Mouse (Mus musculus) hindbrain, postnatal 0 days (tissue): Measurements from ENCODE around the gene Lrmda. TPM values are rescaled to one million over a fixed set of nuclear protein-coding genes. Genes with fewer than 3 reads are reported as not detected.

Experiments used
- ATAC-seq: fragments of 200-750 bp; cut with Nextera tagmentation; 2 replicates; pipeline ENCODE4 v1.8.0; 2017; ENCODE audit warnings: mild to moderate bottlenecking, moderate TSS enrichment, moderate library complexity
- DNase-seq: peaks from one replicate; pipeline ENCODE4 v3.0.0-alpha.2; 2015; ENCODE audit warnings: low spot score
- H3K27ac ChIP-seq: fragments of 300-500 bp; sonication (generic); 2 replicates; pipeline ENCODE4 v1.5.1; 2014; ENCODE audit warnings: mild to moderate bottlenecking
- H3K27me3 ChIP-seq: fragments of 300-500 bp; sonication (generic); 2 replicates; pipeline ENCODE4 v1.6.1; 2014; ENCODE audit warnings: low read length, mixed read lengths; ENCODE audit not compliant: insufficient read depth
- H3K36me3 ChIP-seq: fragments of 300-500 bp; sonication (generic); 2 replicates; pipeline ENCODE4 v1.6.1; 2014; ENCODE audit warnings: low read length, mixed read lengths; ENCODE audit not compliant: insufficient read depth
- H3K4me1 ChIP-seq: fragments of 300-500 bp; sonication (generic); 2 replicates; pipeline ENCODE4 v1.6.1; 2014; ENCODE audit warnings: antibody characterized with exemption, low read length, mixed read lengths; ENCODE audit not compliant: insufficient read depth
- H3K4me2 ChIP-seq: fragments of 300-500 bp; sonication (generic); 2 replicates; pipeline ENCODE4 v1.6.1; 2014; ENCODE audit warnings: low read depth, mild to moderate bottlenecking, low read length, moderate library complexity, mixed read lengths
- H3K4me3 ChIP-seq: fragments of 300-500 bp; sonication (generic); 2 replicates; pipeline ENCODE4 v1.5.1; 2014; ENCODE audit warnings: low read length
- H3K9ac ChIP-seq: fragments of 300-500 bp; sonication (generic); replicated peaks from 2 replicates; pipeline ENCODE4 v1.6.1; 2014; ENCODE audit warnings: mild to moderate bottlenecking, low read length, moderate library complexity, mixed read lengths
- H3K9me3 ChIP-seq: fragments of 300-500 bp; sonication (generic); 2 replicates; pipeline ENCODE4 v1.6.1; 2016; ENCODE audit warnings: low read length, mixed read lengths
- CTCF ChIP-seq: IDR thresholded peaks from 2 replicates; pipeline ENCODE4 v1.5.1; 2016; ENCODE audit warnings: antibody characterized with exemption, control low read depth, low read depth
- WGBS: fragments of 180-500 bp; shearing (Covaris S2); extraction: QIAGEN DNeasy Blood & Tissue Kit; methylation state at CpG from one replicate; pipeline ENCODE4 v1.1.7; 2014; 5-methylcytosine and 5-hydroxymethylcytosine counted together
- polyA plus RNA-seq: library from polyadenylated mRNA; unstranded; fragments of >200 nt; fragmentation: Nextera tagmentation; extraction: Ambion mirVana; gene quantifications from 2 replicates; pipeline ENCODE4 v1.2.1, GENCODE M21; 2015
- total RNA-seq: library from RNA; depleted of rRNA; stranded (reverse); fragments of >200 nt; gene quantifications from 2 replicates; pipeline ENCODE4 v1.2.3, GENCODE M21; 2014

Lrmda gene
- total and polyA plus RNA-seq, 2 experiments from 2014 or later: 0.21 to 0.53 TPM

- Histone ChIP-seq H3K9me3 (no peaks in the 10 kb centered on the region), H3K4me3 (peak overlapping the region; percentile 85), H3K27ac (peak overlapping the region; percentile 91), H3K27me3 (peaks cover 25% of the 10 kb centered on the region), H3K4me2 (peak overlapping the region; percentile 84), H3K4me1 (0 out of 2 replicates have a peak, but pooled peaks cover 7% of the 10 kb centered on the region), H3K36me3 (no peaks in the 10 kb centered on the region), H3K9ac (peak overlapping the region; percentile 75)
- no peak; the same call in 1 of the 2 replicates for TF ChIP-seq CTCF
- ATAC-seq (peak; percentile 90), DNase-seq (peak; percentile 98)
- 0% methylated on average over 74 of the region's 74 CpGs for WGBS
These were observed 31.6 kb upstream of the Lrmda start for GRCm38 (mm10) chr14:21987660-21988576.

- ATAC-seq (no peak), DNase-seq (peak; percentile 44)
- peak overlapping the region; percentile 70 for H3K27ac ChIP-seq
- H3K9ac ChIP-seq: no peak overlapping the region; the same call in 1 of the 2 replicates
- H3K4me2 ChIP-seq: peak overlapping the region; percentile 84
- WGBS: under 1% methylated on average over 26 of the region's 26 CpGs
- 0 out of 2 replicates have a peak, but pooled peaks cover 7% of the 10 kb centered on the region for H3K4me1 ChIP-seq
- H3K36me3 ChIP-seq: no peaks in the 10 kb centered on the region
- no peaks in the 10 kb centered on the region for H3K9me3 ChIP-seq
- peaks cover 33% of the 10 kb centered on the region for H3K27me3 ChIP-seq
- TF ChIP-seq CTCF: no peak
- H3K4me3 ChIP-seq: peak overlapping the region; percentile 85
These were observed 30.8 kb upstream of the Lrmda start for GRCm38 (mm10) chr14:21988577-21989290.

GRCm38 (mm10) chr14:21989291-21989913 is 30.1 kb upstream of the Lrmda start, which contains the start of gene Zfp503:
Gene Zfp503 (minus strand): TSS chr14:21989601.
- Histone ChIP-seq H3K27ac (peak within 1 kb of the TSS; percentile 71), H3K4me1 (0 out of 2 replicates have a peak, but pooled peaks cover 7% of the 10 kb centered on the region), H3K4me3 (peak within 1 kb of the TSS; percentile 85), H3K27me3 (peaks cover 34% of the 10 kb centered on the region), H3K9ac (peak within 1 kb of the TSS; percentile 30; the same call in 1 of the 2 replicates), H3K9me3 (no peaks in the 10 kb centered on the region), H3K36me3 (no peaks in the 10 kb centered on the region), H3K4me2 (peak within 1 kb of the TSS; percentile 84)
- under 1% methylated on average over 36 of the region's 37 CpGs for WGBS
- TF ChIP-seq CTCF: no peak; the same call in 1 of the 2 replicates
- ATAC-seq (no peak), DNase-seq (peak; percentile 61)

DNA sequence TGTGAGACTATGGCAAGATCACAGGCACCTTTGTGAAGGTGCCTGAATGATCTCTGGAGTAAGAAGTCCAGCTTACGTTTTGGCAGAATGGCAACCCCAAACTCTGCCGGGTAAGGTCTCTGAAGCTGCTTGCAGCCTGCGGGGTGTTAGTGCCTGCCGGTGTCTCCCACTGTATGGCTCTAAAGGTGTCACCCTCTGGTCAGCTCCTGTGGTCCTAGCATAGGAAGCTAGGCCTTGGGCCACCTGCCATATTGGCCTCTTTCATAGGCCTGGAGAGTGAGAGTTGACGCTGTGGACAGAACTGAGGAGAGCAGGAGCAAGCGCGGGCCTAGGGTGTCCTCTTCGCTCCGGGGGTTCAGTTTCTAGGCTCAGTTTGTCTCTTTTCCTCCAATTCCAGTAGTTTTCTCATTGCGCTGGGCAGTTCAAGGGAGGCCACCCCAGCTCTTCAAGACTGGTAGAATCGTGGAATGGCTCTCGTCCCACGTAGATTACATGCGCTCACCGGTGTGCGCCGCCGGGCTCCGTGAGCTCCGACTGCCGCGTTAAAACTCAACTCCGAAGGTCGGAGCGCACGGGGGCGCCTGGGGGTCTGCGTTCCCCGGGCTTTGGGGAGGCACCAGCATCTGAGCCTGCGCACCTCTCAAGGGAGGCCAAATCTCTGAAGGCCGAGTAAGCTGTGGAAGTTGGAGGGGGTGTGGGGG is 29.0 kb upstream of the Lrmda start:
- DNase-seq (peak; percentile 43), ATAC-seq (no peak)
- Histone ChIP-seq H3K9me3 (no peaks in the 10 kb centered on the region), H3K36me3 (no peaks in the 10 kb centered on the region), H3K27ac (peak overlapping the region; percentile 71), H3K27me3 (peaks cover 39% of the 10 kb centered on the region), H3K4me2 (peak overlapping the region; percentile 84), H3K4me1 (0 out of 2 replicates have a peak, but pooled peaks cover 7% of the 10 kb centered on the region), H3K9ac (0 out of 2 replicates have a peak overlapping the region, but pooled peaks have one; percentile 5), H3K4me3 (peak overlapping the region; percentile 85)
- WGBS: 5% methylated on average over 31 of the region's 31 CpGs
- TF ChIP-seq CTCF: no peak

DNA sequence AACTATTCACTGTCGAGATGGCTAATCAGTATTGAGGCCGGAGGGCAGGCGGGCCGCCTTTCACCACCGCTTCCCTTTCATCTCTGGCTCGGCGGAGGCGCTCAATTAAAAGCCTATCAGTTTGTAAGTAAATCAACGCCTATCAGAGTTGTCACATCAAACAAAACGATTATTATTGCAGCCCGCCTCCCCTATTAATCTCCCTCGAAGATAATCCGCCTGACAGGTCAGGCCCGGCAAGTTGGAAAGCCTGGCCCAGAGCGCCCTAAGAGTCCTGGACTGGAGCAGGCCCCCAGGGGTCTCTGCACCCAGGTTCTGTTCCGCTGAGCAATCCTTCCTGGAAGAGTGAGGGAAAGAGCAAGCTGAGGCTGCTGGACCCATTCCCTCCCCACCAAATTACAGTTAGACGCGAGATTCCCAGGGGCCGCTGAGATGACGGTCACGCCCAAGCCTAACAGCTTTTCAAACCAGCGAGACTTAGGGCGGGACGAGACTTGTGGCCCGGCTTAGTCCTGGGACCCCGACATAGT is 28.2 kb upstream of the Lrmda start:
- H3K4me1 ChIP-seq: 0 out of 2 replicates have a peak, but pooled peaks cover 7% of the 10 kb centered on the region
- peak; percentile 45 for DNase-seq

More for the DNA sequence above, 28.2 kb upstream of the Lrmda start:
- no peaks in the 10 kb centered on the region for H3K36me3 ChIP-seq
- peak overlapping the region; percentile 85 for H3K4me3 ChIP-seq
- peaks cover 39% of the 10 kb centered on the region for H3K27me3 ChIP-seq
- peak overlapping the region; percentile 84 for H3K4me2 ChIP-seq
- WGBS: 13% methylated on average over 26 of the region's 26 CpGs
- TF ChIP-seq CTCF: no peak
- H3K9ac ChIP-seq: no peak overlapping the region; the same call in 1 of the 2 replicates
- ATAC-seq: no peak
- H3K27ac ChIP-seq: 0 out of 2 replicates have a peak overlapping the region, but pooled peaks have one; percentile 15
- H3K9me3 ChIP-seq: no peaks in the 10 kb centered on the region
